Mouse (Mus musculus) liver, adult 2 months (tissue): ENCODE results near the gene Orai1. TPM values are rescaled to one million over a fixed set of nuclear protein-coding genes. Genes with fewer than 3 reads are reported as not detected.

Experiments
- DNase-seq: peaks from one replicate; pipeline ENCODE4 v3.0.0-alpha.2; 2011; ENCODE audit warnings: low read depth, low spot score; ENCODE audit errors: extremely low read depth
- H3K27ac ChIP-seq: fragments of 200-500 bp; replicated peaks from 2 replicates; pipeline ENCODE4 v1.5.1; 2012; ENCODE audit warnings: low read depth, mild to moderate bottlenecking, control low read depth, inconsistent platforms, low read length; ENCODE audit not compliant: insufficient read depth
- H3K27me3 ChIP-seq: fragments of 200-500 bp; 2 replicates; pipeline ENCODE4 v1.6.1; 2012; ENCODE audit warnings: mild to moderate bottlenecking, moderate library complexity, low read length, inconsistent platforms; ENCODE audit not compliant: control insufficient read depth, insufficient read depth
- H3K36me3 ChIP-seq: fragments of 200-500 bp; 2 replicates; pipeline ENCODE4 v1.6.1; 2012; ENCODE audit warnings: low read length, inconsistent platforms; ENCODE audit not compliant: control insufficient read depth, insufficient read depth
- H3K4me1 ChIP-seq: fragments of 200-500 bp; 2 replicates; pipeline ENCODE4 v1.6.1; 2011; ENCODE audit warnings: low read length; ENCODE audit not compliant: control insufficient read depth, insufficient read depth
- H3K4me3 ChIP-seq: fragments of 200-500 bp; 2 replicates; pipeline ENCODE4 v1.5.1; 2011; ENCODE audit warnings: low read depth, mild to moderate bottlenecking, control low read depth, low read length, moderate library complexity; ENCODE audit not compliant: insufficient read depth
- H3K79me2 ChIP-seq: fragments of 200-500 bp; 2 replicates; pipeline ENCODE4 v1.6.1; 2012; ENCODE audit warnings: inconsistent platforms, mild to moderate bottlenecking, low read length, moderate library complexity; ENCODE audit not compliant: control insufficient read depth, insufficient read depth
- H3K9ac ChIP-seq: fragments of 200-500 bp; 2 replicates; pipeline ENCODE4 v1.6.1; 2012; ENCODE audit warnings: low read depth, mild to moderate bottlenecking, control low read depth, inconsistent platforms, low read length
- CTCF ChIP-seq: fragments of 200-500 bp; IDR thresholded peaks from 2 replicates; pipeline ENCODE4 v1.5.1; 2011; ENCODE audit warnings: low read depth, low read length, control low read depth
- POLR2A ChIP-seq: fragments of 200-500 bp; IDR thresholded peaks from 2 replicates; pipeline ENCODE4 v1.6.1; 2011; ENCODE audit warnings: low read length, control low read depth; ENCODE audit not compliant: insufficient read depth; ENCODE audit errors: extremely low read depth
- WGBS: fragments of 180-500 bp; shearing (Covaris S2); methylation state at CpG from one replicate; pipeline ENCODE4 v1.1.7; 2018; 5-methylcytosine and 5-hydroxymethylcytosine counted together
- polyA plus RNA-seq: library from polyadenylated mRNA; depleted of rRNA; stranded (reverse); fragments of >200 nt; gene quantifications from 2 replicates; pipeline ENCODE4 v1.2.3, GENCODE M21; 2012; rRNA removed
- total RNA-seq: library from RNA; depleted of rRNA; stranded (reverse); fragments of >200 nt; gene quantifications from 2 replicates; pipeline ENCODE4 v1.2.3, GENCODE M21; 2014; rRNA removed

The Orai1 gene
- total and polyA plus RNA-seq, 2 experiments, result 4.2 to 43.1 TPM

DNA sequence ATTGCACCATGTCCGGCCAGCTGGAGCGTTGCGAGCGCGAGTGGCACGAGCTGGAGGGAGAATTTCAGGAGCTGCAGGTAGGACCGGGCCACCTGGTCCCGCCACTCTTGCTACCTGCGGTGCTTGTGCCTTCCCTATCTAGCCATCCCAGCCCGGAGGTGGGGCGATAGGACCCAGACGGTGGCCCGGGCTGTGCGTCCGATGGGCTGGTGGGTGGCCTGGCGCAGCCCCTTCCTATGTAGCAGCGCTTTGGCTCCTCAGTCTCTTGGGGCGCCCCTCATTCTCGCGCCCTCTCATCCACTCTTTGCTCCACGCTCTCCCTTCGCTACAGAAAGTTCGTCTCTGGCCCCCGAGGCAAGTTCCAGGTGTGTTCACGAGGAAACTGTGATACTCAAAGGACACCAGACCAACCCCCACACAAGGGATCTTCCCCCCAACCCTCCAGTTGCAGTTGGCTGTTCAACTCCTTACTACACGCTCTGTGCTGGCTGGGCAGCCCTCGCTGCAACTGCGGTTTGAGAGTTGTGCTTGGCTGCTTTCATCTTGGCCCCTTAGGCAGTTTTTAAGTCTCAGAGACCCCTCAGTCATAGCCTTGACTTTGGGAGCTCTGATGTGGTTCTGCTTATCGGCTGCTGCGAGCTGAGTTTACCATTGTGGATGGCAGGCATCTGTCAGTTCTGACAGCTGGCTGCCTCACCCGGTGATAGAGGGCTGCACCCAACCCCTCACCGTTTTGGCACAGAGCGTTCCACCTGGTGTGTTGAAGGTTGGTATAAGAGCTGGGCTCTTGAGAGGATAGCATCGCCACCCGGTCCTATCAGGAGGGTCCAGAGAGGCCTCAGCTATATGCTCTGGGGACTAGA lies 61.8 kb downstream of the Orai1 start:
- Histone ChIP-seq H3K27ac (0 out of 2 replicates have a peak overlapping the region, but pooled peaks have one; percentile 1), H3K9ac (peak overlapping the region; percentile 72), H3K4me1 (peaks cover 15% of the 10 kb centered on the region), H3K79me2 (peaks cover 12% of the 10 kb centered on the region; the same call in 1 of the 2 replicates), H3K27me3 (no peaks in the 10 kb centered on the region), H3K36me3 (no peaks in the 10 kb centered on the region), H3K4me3 (peak overlapping the region; percentile 63)
- DNase-seq, result no peak
- no peak for TF ChIP-seq CTCF
- no peak for TF ChIP-seq POLR2A
- 4% methylated on average over 35 of the region's 35 CpGs for WGBS

DNA sequence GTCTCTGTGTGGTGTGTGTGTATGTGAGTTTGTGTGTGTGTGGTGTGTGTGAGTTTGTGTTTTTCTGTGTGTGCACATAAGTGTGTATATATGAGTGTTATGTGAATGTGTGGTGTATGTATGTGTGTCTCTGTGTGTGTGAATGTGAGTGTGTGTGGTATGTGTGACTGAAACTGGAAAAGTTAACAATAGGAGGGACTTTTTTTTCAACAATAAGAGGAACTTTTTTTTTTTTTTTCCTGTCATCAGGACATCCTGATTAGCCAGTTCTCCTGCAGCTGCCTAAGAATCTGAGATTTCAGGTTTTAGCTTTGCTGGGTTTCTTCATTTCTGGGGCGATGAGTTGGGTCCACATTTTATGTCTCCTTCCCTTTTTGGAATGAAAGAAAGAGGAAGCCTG lies 64.7 kb downstream of the Orai1 start:
- DNase-seq, result no peak
- Histone ChIP-seq H3K4me1 (peaks cover 19% of the 10 kb centered on the region), H3K36me3 (no peaks in the 10 kb centered on the region), H3K9ac (no peak overlapping the region), H3K27me3 (no peaks in the 10 kb centered on the region), H3K4me3 (no peak overlapping the region), H3K27ac (no peak overlapping the region), H3K79me2 (peaks cover 16% of the 10 kb centered on the region)
- no peak for TF ChIP-seq CTCF
- no peak for TF ChIP-seq POLR2A
- 71% methylated on average over 1 of the region's 1 CpGs for WGBS

DNA sequence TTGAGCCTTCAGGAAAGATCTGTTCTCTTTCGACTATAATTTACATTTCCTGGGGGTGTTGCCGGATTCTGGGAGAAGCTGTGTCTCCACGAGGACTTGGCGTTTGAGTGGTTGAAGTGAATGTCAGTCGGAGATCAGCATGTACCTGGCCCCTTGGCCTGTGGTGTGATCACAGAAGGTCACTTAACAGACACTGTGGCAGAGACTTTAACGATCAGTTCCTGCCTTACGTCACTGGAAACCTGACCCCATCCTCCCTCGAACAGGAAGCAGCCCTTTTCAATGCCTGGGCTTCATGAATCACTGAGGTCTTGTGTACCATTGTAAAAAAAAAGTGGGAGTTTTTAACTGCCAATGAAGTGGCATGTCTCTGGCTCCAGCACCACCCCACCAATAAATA lies 65.2 kb downstream of the Orai1 start:
- TF ChIP-seq POLR2A (no peak), CTCF (no peak)
- H3K27ac ChIP-seq, result no peak overlapping the region
- H3K4me3 ChIP-seq, result no peak overlapping the region
- H3K36me3 ChIP-seq, result no peaks in the 10 kb centered on the region
- no peaks in the 10 kb centered on the region for H3K27me3 ChIP-seq
- WGBS, result 65% methylated on average over 8 of the region's 8 CpGs
- H3K9ac ChIP-seq, result no peak overlapping the region
- DNase-seq, result peak; percentile 40
- peaks cover 19% of the 10 kb centered on the region for H3K4me1 ChIP-seq
- peaks cover 21% of the 10 kb centered on the region for H3K79me2 ChIP-seq

Other genes starting within 250 kb of the Orai1 start
- gene Camkk2, start 235.7 kb upstream of the Orai1 start, total RNA-seq, result 6.3 and 8.3 TPM in 2 replicates
- 16.4 and 17.7 TPM in 2 replicates for gene Camkk2, start 235.7 kb upstream of the Orai1 start, polyA plus RNA-seq
- 93.9 and 99.0 TPM in 2 replicates for gene Anapc5, start 193.7 kb upstream of the Orai1 start, total RNA-seq
- 61.0 and 61.9 TPM in 2 replicates for gene Anapc5, start 193.7 kb upstream of the Orai1 start, polyA plus RNA-seq
- 4.1 and 5.3 TPM in 2 replicates for gene Rnf34, start 165.0 kb upstream of the Orai1 start, total RNA-seq
- 3.4 TPM in 2 replicates for gene Rnf34, start 165.0 kb upstream of the Orai1 start, polyA plus RNA-seq
- 3.0 and 4.9 TPM in 2 replicates for gene Kdm2b, start 25.3 kb upstream of the Orai1 start, total RNA-seq
- gene Kdm2b, start 25.3 kb upstream of the Orai1 start, polyA plus RNA-seq, result 5.5 and 7.1 TPM in 2 replicates
- not detected in 2 replicates for gene Morn3, start 31.9 kb downstream of the Orai1 start, total RNA-seq
- not detected in 2 replicates for gene Morn3, start 31.9 kb downstream of the Orai1 start, polyA plus RNA-seq
- 2.7 and 3.4 TPM in 2 replicates for gene Tmem120b, start 53.3 kb downstream of the Orai1 start, total RNA-seq
- 2.0 and 3.8 TPM in 2 replicates for gene Tmem120b, start 53.3 kb downstream of the Orai1 start, polyA plus RNA-seq
- gene Rhof, start 117.6 kb downstream of the Orai1 start, total RNA-seq, result 0.09 and 0.87 TPM in 2 replicates
- gene Rhof, start 117.6 kb downstream of the Orai1 start, polyA plus RNA-seq, result 0.61 and 0.86 TPM in 2 replicates
- gene Setd1b, start 127.1 kb downstream of the Orai1 start, total RNA-seq, result 1.8 and 3.8 TPM in 2 replicates
- 6.0 and 7.2 TPM in 2 replicates for gene Setd1b, start 127.1 kb downstream of the Orai1 start, polyA plus RNA-seq
- gene Psmd9, start 154.3 kb downstream of the Orai1 start, total RNA-seq, result 29.8 and 39.8 TPM in 2 replicates
- gene Psmd9, start 154.3 kb downstream of the Orai1 start, polyA plus RNA-seq, result 26.4 and 28.5 TPM in 2 replicates
- gene Hpd, start 167.7 kb downstream of the Orai1 start, total RNA-seq, result 3,614 and 3,656 TPM in 2 replicates
- 3,813 and 5,374 TPM in 2 replicates for gene Hpd, start 167.7 kb downstream of the Orai1 start, polyA plus RNA-seq
- 0.37 and 0.60 TPM in 2 replicates for gene Wdr66, start 237.0 kb downstream of the Orai1 start, total RNA-seq
- 0.35 and 0.60 TPM in 2 replicates for gene Wdr66, start 237.0 kb downstream of the Orai1 start, polyA plus RNA-seq